Mouse (Mus musculus) c-Kit-negative CD71-positive TER-119-positive erythroid progenitor cells, embryonic 14.5 days (primary cell): Measurements from ENCODE around the gene Gm21627.
"Not testable (repeated sequence)": the region's sequence is repeated elsewhere in the genome, so short reads cannot be mapped to it uniquely, and the experiment has no call there.

Experiments
- DNase-seq: peaks from one replicate; pipeline ENCODE4 v3.0.0-alpha.2; 2013; ENCODE audit warnings: low read depth, low spot score

Gm21627 gene

DNA sequence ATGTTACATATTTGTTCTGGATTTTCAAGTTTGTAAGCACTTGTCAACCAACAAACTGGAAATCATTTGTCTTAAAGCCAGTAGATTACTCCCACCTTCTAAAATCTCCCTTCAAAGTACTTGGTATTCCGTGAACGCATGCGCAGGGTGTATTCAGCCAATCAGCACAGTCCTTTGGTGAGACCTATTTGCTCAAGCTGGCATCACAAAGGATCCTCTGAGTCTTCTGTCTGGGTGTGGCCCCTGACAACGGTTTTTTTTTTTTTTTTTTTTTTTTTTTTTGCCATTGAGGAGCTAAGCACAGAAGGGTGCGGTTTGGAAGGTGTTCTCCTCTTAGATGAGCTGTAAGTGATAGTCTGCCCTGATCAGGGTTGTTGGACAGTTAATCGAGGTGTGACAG, at the start of gene Gm21627:
Gene Gm21627 (plus strand): TSS at position 301 of the 400 bp plus-strand sequence.
- DNase-seq = not testable (repeated sequence)
